Mouse (Mus musculus): ENCODE measurements around the gene Elmo1. TPM values are rescaled to one million over a fixed set of nuclear protein-coding genes. Genes with fewer than 3 reads are reported as not detected.
A peak's percentile ranks its signal among the peaks of the same experiment; 100 is the strongest.

The Elmo1 gene
- polyA plus RNA-seq, 1 experiment, result 52.5 TPM

DNA sequence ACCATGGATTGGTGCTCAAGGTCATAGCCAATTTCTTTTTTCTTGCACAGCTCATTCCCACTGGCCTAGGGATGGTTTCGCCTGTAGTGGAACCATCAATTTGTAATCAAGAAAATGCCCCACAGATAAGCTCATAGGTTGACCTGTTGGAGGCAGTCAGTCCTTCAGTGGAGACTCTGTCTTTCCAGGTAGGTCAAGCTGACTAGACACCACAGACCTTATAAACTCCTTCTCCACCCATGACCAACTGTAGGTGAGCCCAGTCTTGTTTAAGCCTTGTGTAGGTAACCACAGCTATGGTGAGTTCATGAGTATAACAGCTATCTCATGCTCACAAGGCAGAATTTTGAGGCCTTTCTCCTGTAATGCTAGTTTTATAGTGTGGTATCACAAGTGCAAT is 238.3 kb downstream of the Elmo1 start:
- TF ChIP-seq POLR2A (IDR thresholded peaks at IDR 0.05; ENCODE audit: control insufficient read depth, extremely low read depth, insufficient read depth, low read length, poor library complexity) (no peak), CTCF (IDR thresholded peaks at IDR 0.05; ENCODE audit: borderline replicate concordance, control insufficient read depth, extremely low read depth, insufficient read depth, low read length, poor library complexity) (no peak)
- H3K4me1 ChIP-seq (replicated peaks; ENCODE audit: control insufficient read depth, insufficient read depth, low read length), result peaks cover 3% of the 10 kb centered on the region; the same call in 1 of the 2 replicates
- no peaks in the 10 kb centered on the region for H3K36me3 ChIP-seq (ENCODE audit: control insufficient read depth, insufficient read depth, low read length)
- WGBS, result 100% methylated on average over 1 of the region's 1 CpGs
- H3K27ac ChIP-seq (ENCODE audit: control insufficient read depth, insufficient read depth, low read length), result no peak overlapping the region
- H3K4me3 ChIP-seq (ENCODE audit: control insufficient read depth, insufficient read depth, low read length), result no peak overlapping the region
- no peak for DNase-seq
- H3K27me3 ChIP-seq (ENCODE audit: control insufficient read depth, insufficient read depth, low read length), result no peaks in the 10 kb centered on the region

DNA sequence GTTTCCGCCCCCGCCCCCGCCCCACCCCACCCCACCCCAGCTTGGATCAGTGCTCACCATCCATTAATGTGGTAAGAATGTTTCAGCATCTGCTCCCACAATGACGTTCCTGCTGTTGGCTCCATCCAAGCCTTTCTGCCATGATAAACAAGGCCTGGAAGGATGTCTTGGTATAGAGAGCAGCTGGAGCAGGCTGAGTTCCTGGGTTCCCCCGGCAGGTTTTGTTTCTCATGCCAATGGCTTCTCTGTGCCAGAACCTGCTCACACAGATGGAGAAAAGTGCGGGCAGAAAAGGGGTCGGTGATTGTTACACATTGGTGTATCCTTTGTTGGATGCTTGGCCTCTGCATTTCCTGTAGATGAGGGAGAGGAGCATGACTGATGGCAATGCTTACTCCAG is 240.6 kb downstream of the Elmo1 start:
- no peak overlapping the region for H3K4me3 ChIP-seq (ENCODE audit: control insufficient read depth, insufficient read depth, low read length)
- no peaks in the 10 kb centered on the region for H3K36me3 ChIP-seq (ENCODE audit: control insufficient read depth, insufficient read depth, low read length)
- peaks cover 3% of the 10 kb centered on the region; the same call in 1 of the 2 replicates for H3K4me1 ChIP-seq (replicated peaks; ENCODE audit: control insufficient read depth, insufficient read depth, low read length)
- no peaks in the 10 kb centered on the region for H3K27me3 ChIP-seq (ENCODE audit: control insufficient read depth, insufficient read depth, low read length)
- DNase-seq, result peak; percentile 3
- WGBS, result 71% methylated on average over 7 of the region's 7 CpGs
- H3K27ac ChIP-seq (ENCODE audit: control insufficient read depth, insufficient read depth, low read length), result peak overlapping the region; percentile 37; the same call in 1 of the 2 replicates
- TF ChIP-seq CTCF (IDR thresholded peaks at IDR 0.05; ENCODE audit: borderline replicate concordance, control insufficient read depth, extremely low read depth, insufficient read depth, low read length, poor library complexity), result no peak
- no peak for TF ChIP-seq POLR2A (IDR thresholded peaks at IDR 0.05; ENCODE audit: control insufficient read depth, extremely low read depth, insufficient read depth, low read length, poor library complexity)

GRCm38 (mm10) chr13:20335051-20335888 is 244.9 kb downstream of the Elmo1 start:
- TF ChIP-seq CTCF (IDR thresholded peaks at IDR 0.05; ENCODE audit: borderline replicate concordance, control insufficient read depth, extremely low read depth, insufficient read depth, low read length, poor library complexity), result no peak
- TF ChIP-seq POLR2A (IDR thresholded peaks at IDR 0.05; ENCODE audit: control insufficient read depth, extremely low read depth, insufficient read depth, low read length, poor library complexity), result no peak
- peaks cover 3% of the 10 kb centered on the region; the same call in 1 of the 2 replicates for H3K4me1 ChIP-seq (replicated peaks; ENCODE audit: control insufficient read depth, insufficient read depth, low read length)
- H3K36me3 ChIP-seq (ENCODE audit: control insufficient read depth, insufficient read depth, low read length), result no peaks in the 10 kb centered on the region
- no peaks in the 10 kb centered on the region for H3K27me3 ChIP-seq (ENCODE audit: control insufficient read depth, insufficient read depth, low read length)
- no peak overlapping the region for H3K4me3 ChIP-seq (ENCODE audit: control insufficient read depth, insufficient read depth, low read length)
- WGBS, result 97% methylated on average over 4 of the region's 4 CpGs
- no peak overlapping the region for H3K27ac ChIP-seq (ENCODE audit: control insufficient read depth, insufficient read depth, low read length)
- no peak for DNase-seq

DNA sequence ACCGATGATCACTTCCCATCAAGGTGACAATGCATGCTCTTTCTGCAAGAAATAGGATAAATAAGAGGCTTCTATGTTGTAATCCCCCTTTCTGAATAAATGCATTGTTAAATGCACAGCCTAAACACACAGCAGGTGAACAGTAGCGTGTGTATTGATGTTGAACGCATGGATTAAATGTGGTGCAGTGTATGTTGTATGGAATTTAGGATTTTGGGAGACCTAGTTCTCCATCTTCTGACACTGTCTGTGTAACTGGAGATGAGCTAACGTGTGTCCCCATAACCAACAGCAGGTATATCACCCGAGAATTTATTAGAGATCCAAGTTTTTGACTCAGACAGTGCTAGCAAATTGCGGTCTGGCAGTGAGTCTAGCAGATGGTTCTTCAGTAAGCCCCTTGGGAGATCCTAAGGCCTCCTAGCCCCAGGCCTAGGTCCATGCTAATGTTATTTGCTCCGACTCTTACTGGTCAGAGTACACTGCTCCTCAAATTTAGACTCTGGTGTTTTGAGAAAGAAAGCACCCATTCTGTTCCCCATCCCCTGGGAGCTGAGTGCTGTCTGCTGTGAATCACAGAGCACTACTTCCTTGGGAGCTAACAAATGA is 245.6 kb downstream of the Elmo1 start:
- no peak for DNase-seq
- Histone ChIP-seq H3K4me1 (replicated peaks; ENCODE audit: control insufficient read depth, insufficient read depth, low read length) (peaks cover 2% of the 10 kb centered on the region; the same call in 1 of the 2 replicates), H3K27ac (ENCODE audit: control insufficient read depth, insufficient read depth, low read length) (no peak overlapping the region), H3K4me3 (ENCODE audit: control insufficient read depth, insufficient read depth, low read length) (no peak overlapping the region), H3K36me3 (ENCODE audit: control insufficient read depth, insufficient read depth, low read length) (no peaks in the 10 kb centered on the region), H3K27me3 (ENCODE audit: control insufficient read depth, insufficient read depth, low read length) (no peaks in the 10 kb centered on the region)
- no peak for TF ChIP-seq CTCF (IDR thresholded peaks at IDR 0.05; ENCODE audit: borderline replicate concordance, control insufficient read depth, extremely low read depth, insufficient read depth, low read length, poor library complexity)
- TF ChIP-seq POLR2A (IDR thresholded peaks at IDR 0.05; ENCODE audit: control insufficient read depth, extremely low read depth, insufficient read depth, low read length, poor library complexity), result no peak
- 96% methylated on average over 7 of the region's 7 CpGs for WGBS

DNA sequence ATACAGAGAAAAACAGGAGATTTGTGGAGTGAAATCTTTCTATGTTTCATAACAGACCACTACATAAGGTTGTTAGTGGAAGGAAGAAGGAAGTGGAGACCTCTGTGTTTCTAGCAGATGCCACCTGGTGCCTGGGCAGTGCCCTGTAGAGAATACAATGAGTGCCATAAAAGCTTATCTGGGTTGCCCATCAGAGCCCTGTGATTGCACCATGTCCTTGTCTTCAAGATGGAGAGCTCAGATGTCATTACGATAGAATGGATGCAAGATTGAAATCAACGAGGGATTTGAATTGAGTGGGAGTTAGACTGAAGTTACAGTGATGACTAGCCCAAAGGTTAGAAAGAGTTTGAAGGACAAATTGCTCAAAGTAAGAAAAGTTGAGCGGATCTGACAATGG is 252.5 kb downstream of the Elmo1 start:
- Histone ChIP-seq H3K36me3 (ENCODE audit: control insufficient read depth, insufficient read depth, low read length) (peaks cover 4% of the 10 kb centered on the region; the same call in 1 of the 2 replicates), H3K27me3 (ENCODE audit: control insufficient read depth, insufficient read depth, low read length) (no peaks in the 10 kb centered on the region), H3K4me1 (replicated peaks; ENCODE audit: control insufficient read depth, insufficient read depth, low read length) (no peaks in the 10 kb centered on the region), H3K27ac (ENCODE audit: control insufficient read depth, insufficient read depth, low read length) (no peak overlapping the region), H3K4me3 (ENCODE audit: control insufficient read depth, insufficient read depth, low read length) (no peak overlapping the region)
- TF ChIP-seq CTCF (IDR thresholded peaks at IDR 0.05; ENCODE audit: borderline replicate concordance, control insufficient read depth, extremely low read depth, insufficient read depth, low read length, poor library complexity) (no peak), POLR2A (IDR thresholded peaks at IDR 0.05; ENCODE audit: control insufficient read depth, extremely low read depth, insufficient read depth, low read length, poor library complexity) (no peak)
- no peak for DNase-seq
- WGBS, result 96% methylated on average over 3 of the region's 3 CpGs

DNA sequence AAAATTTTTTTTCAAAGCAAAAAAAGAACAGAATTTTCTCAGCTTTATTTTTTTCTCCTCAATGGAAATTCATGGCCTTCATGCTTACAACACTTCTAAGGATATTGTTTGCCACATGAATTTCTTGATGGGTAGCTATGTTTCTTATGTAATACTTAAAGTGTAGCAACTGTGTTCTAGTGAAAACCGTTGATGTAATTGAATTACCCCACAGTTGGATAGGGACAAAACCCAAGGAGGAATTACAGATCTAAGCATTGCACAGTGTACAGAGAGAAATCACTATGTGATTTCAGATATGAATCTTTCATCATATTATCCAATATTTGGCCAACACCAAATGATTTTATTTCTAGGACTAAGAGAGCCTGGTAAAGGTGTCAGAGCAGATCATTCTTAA is 259.4 kb downstream of the Elmo1 start:
- Histone ChIP-seq H3K27ac (ENCODE audit: control insufficient read depth, insufficient read depth, low read length) (no peak overlapping the region), H3K4me3 (ENCODE audit: control insufficient read depth, insufficient read depth, low read length) (no peak overlapping the region), H3K27me3 (ENCODE audit: control insufficient read depth, insufficient read depth, low read length) (no peaks in the 10 kb centered on the region), H3K4me1 (replicated peaks; ENCODE audit: control insufficient read depth, insufficient read depth, low read length) (no peaks in the 10 kb centered on the region), H3K36me3 (ENCODE audit: control insufficient read depth, insufficient read depth, low read length) (no peaks in the 10 kb centered on the region)
- WGBS, result 100% methylated on average over 1 of the region's 1 CpGs
- no peak for TF ChIP-seq CTCF (IDR thresholded peaks at IDR 0.05; ENCODE audit: borderline replicate concordance, control insufficient read depth, extremely low read depth, insufficient read depth, low read length, poor library complexity)
- no peak for TF ChIP-seq POLR2A (IDR thresholded peaks at IDR 0.05; ENCODE audit: control insufficient read depth, extremely low read depth, insufficient read depth, low read length, poor library complexity)
- no peak for DNase-seq

Measured in thymus, adult 2 months (tissue).